Mouse (Mus musculus): Measurements from ENCODE around the gene A630095N17Rik.

Gene A630095N17Rik

GRCm38 (mm10) chr1:75191622-75192402 is 40.1 kb downstream of the A630095N17Rik start, which contains the start of the genes Ankzf1 and Atg9a:
Gene Ankzf1, plus strand, starts transcription at chr1:75192151.
Gene Atg9a, minus strand, starts transcription at chr1:75192196.
- peaks cover 21% of the 10 kb centered on the region for H3K4me1 ChIP-seq (replicated peaks; ENCODE audit: low read depth, low read length)
- H3K9me3 ChIP-seq (ENCODE audit: low read length): no peaks in the 10 kb centered on the region
- no peaks in the 10 kb centered on the region for H3K27me3 ChIP-seq (ENCODE audit: insufficient read depth, low read length)
- peaks cover 38% of the 10 kb centered on the region for H3K36me3 ChIP-seq (ENCODE audit: insufficient read depth, low read length)
- TF ChIP-seq NANOG (IDR thresholded peaks at IDR 0.05; ENCODE audit: borderline replicate concordance, low read length) (no peak), POU5F1 (IDR thresholded peaks at IDR 0.05; ENCODE audit: borderline replicate concordance, low read length) (no peak), CTCF (conservative IDR thresholded peaks at IDR 0.05; ENCODE audit: low read length) (no peak)
- H3K4me3 ChIP-seq (replicated peaks; ENCODE audit: low read length): peak within 1 kb of the TSS; percentile 90

- Histone ChIP-seq H3K4me3 (replicated peaks; ENCODE audit: low read length) (peak overlapping the region; percentile 90), H3K4me1 (replicated peaks; ENCODE audit: low read depth, low read length) (peaks cover 27% of the 10 kb centered on the region), H3K9me3 (ENCODE audit: low read length) (no peaks in the 10 kb centered on the region), H3K36me3 (ENCODE audit: insufficient read depth, low read length) (peaks cover 38% of the 10 kb centered on the region), H3K27me3 (ENCODE audit: insufficient read depth, low read length) (no peaks in the 10 kb centered on the region)
- TF ChIP-seq NANOG (IDR thresholded peaks at IDR 0.05; ENCODE audit: borderline replicate concordance, low read length) (no peak), POU5F1 (IDR thresholded peaks at IDR 0.05; ENCODE audit: borderline replicate concordance, low read length) (no peak), CTCF (conservative IDR thresholded peaks at IDR 0.05; ENCODE audit: low read length) (no peak)
Measured at GRCm38 (mm10) chr1:75191258-75191621, 40.7 kb downstream of the A630095N17Rik start.

GRCm38 (mm10) chr1:75190577-75190976 is 41.3 kb downstream of the A630095N17Rik start:
- no peak for TF ChIP-seq NANOG (IDR thresholded peaks at IDR 0.05; ENCODE audit: borderline replicate concordance, low read length)
- no peak for TF ChIP-seq CTCF (conservative IDR thresholded peaks at IDR 0.05; ENCODE audit: low read length)
- TF ChIP-seq POU5F1 (IDR thresholded peaks at IDR 0.05; ENCODE audit: borderline replicate concordance, low read length): no peak
- Histone ChIP-seq H3K4me3 (replicated peaks; ENCODE audit: low read length) (peak overlapping the region; percentile 90), H3K9me3 (ENCODE audit: low read length) (no peaks in the 10 kb centered on the region), H3K27me3 (ENCODE audit: insufficient read depth, low read length) (no peaks in the 10 kb centered on the region), H3K4me1 (replicated peaks; ENCODE audit: low read depth, low read length) (peaks cover 34% of the 10 kb centered on the region), H3K36me3 (ENCODE audit: insufficient read depth, low read length) (peaks cover 37% of the 10 kb centered on the region)

GRCm38 (mm10) chr1:75187914-75188483 is 43.9 kb downstream of the A630095N17Rik start:
- no peak for TF ChIP-seq POU5F1 (IDR thresholded peaks at IDR 0.05; ENCODE audit: borderline replicate concordance, low read length)
- no peak for TF ChIP-seq CTCF (conservative IDR thresholded peaks at IDR 0.05; ENCODE audit: low read length)
- Histone ChIP-seq H3K4me1 (replicated peaks; ENCODE audit: low read depth, low read length) (peaks cover 40% of the 10 kb centered on the region), H3K36me3 (ENCODE audit: insufficient read depth, low read length) (peaks cover 38% of the 10 kb centered on the region), H3K27me3 (ENCODE audit: insufficient read depth, low read length) (no peaks in the 10 kb centered on the region), H3K9me3 (ENCODE audit: low read length) (no peaks in the 10 kb centered on the region), H3K4me3 (replicated peaks; ENCODE audit: low read length) (no peak overlapping the region)

GRCm38 (mm10) chr1:75187126-75187525 is 44.8 kb downstream of the A630095N17Rik start:
- no peaks in the 10 kb centered on the region for H3K27me3 ChIP-seq (ENCODE audit: insufficient read depth, low read length)
- peaks cover 46% of the 10 kb centered on the region for H3K36me3 ChIP-seq (ENCODE audit: insufficient read depth, low read length)
- TF ChIP-seq NANOG (IDR thresholded peaks at IDR 0.05; ENCODE audit: borderline replicate concordance, low read length) (no peak), POU5F1 (IDR thresholded peaks at IDR 0.05; ENCODE audit: borderline replicate concordance, low read length) (no peak), CTCF (conservative IDR thresholded peaks at IDR 0.05; ENCODE audit: low read length) (no peak)
- peaks cover 43% of the 10 kb centered on the region for H3K4me1 ChIP-seq (replicated peaks; ENCODE audit: low read depth, low read length)
- no peaks in the 10 kb centered on the region for H3K9me3 ChIP-seq (ENCODE audit: low read length)
- no peak overlapping the region for H3K4me3 ChIP-seq (replicated peaks; ENCODE audit: low read length)

GRCm38 (mm10) chr1:75185495-75185894 is 46.4 kb downstream of the A630095N17Rik start:
- Histone ChIP-seq H3K9me3 (ENCODE audit: low read length) (no peaks in the 10 kb centered on the region), H3K36me3 (ENCODE audit: insufficient read depth, low read length) (peaks cover 54% of the 10 kb centered on the region), H3K4me1 (replicated peaks; ENCODE audit: low read depth, low read length) (peaks cover 48% of the 10 kb centered on the region), H3K27me3 (ENCODE audit: insufficient read depth, low read length) (no peaks in the 10 kb centered on the region), H3K4me3 (replicated peaks; ENCODE audit: low read length) (peak overlapping the region; percentile 64)
- TF ChIP-seq CTCF (conservative IDR thresholded peaks at IDR 0.05; ENCODE audit: low read length): no peak
- no peak for TF ChIP-seq NANOG (IDR thresholded peaks at IDR 0.05; ENCODE audit: borderline replicate concordance, low read length)
- TF ChIP-seq POU5F1 (IDR thresholded peaks at IDR 0.05; ENCODE audit: borderline replicate concordance, low read length): no peak

GRCm38 (mm10) chr1:75182160-75182559 is 49.7 kb downstream of the A630095N17Rik start:
- Histone ChIP-seq H3K4me3 (replicated peaks; ENCODE audit: low read length) (no peak overlapping the region), H3K4me1 (replicated peaks; ENCODE audit: low read depth, low read length) (peaks cover 59% of the 10 kb centered on the region), H3K27me3 (ENCODE audit: insufficient read depth, low read length) (no peaks in the 10 kb centered on the region), H3K36me3 (ENCODE audit: insufficient read depth, low read length) (peaks cover 64% of the 10 kb centered on the region), H3K9me3 (ENCODE audit: low read length) (no peaks in the 10 kb centered on the region)
- no peak for TF ChIP-seq POU5F1 (IDR thresholded peaks at IDR 0.05; ENCODE audit: borderline replicate concordance, low read length)
- peak; percentile 27; the same call in 1 of the 2 replicates for TF ChIP-seq CTCF (conservative IDR thresholded peaks at IDR 0.05; ENCODE audit: low read length)
- TF ChIP-seq NANOG (IDR thresholded peaks at IDR 0.05; ENCODE audit: borderline replicate concordance, low read length): no peak

- H3K4me3 ChIP-seq (replicated peaks; ENCODE audit: low read length): no peak overlapping the region
- H3K36me3 ChIP-seq (ENCODE audit: insufficient read depth, low read length): peaks cover 67% of the 10 kb centered on the region
- no peaks in the 10 kb centered on the region for H3K9me3 ChIP-seq (ENCODE audit: low read length)
- no peak for TF ChIP-seq POU5F1 (IDR thresholded peaks at IDR 0.05; ENCODE audit: borderline replicate concordance, low read length)
- TF ChIP-seq NANOG (IDR thresholded peaks at IDR 0.05; ENCODE audit: borderline replicate concordance, low read length): no peak
- TF ChIP-seq CTCF (conservative IDR thresholded peaks at IDR 0.05; ENCODE audit: low read length): no peak
- no peaks in the 10 kb centered on the region for H3K27me3 ChIP-seq (ENCODE audit: insufficient read depth, low read length)
- H3K4me1 ChIP-seq (replicated peaks; ENCODE audit: low read depth, low read length): peaks cover 54% of the 10 kb centered on the region
Measured at GRCm38 (mm10) chr1:75181377-75181870, 50.5 kb downstream of the A630095N17Rik start.
